Mouse (Mus musculus) forebrain, embryonic 13.5 days (tissue): ENCODE results near the gene Klhl4. TPM values are rescaled to one million over a fixed set of nuclear protein-coding genes. Genes with fewer than 3 reads are reported as not detected.

Source experiments
- ATAC-seq: fragments of 200-750 bp; cut with Nextera tagmentation; 2 replicates; pipeline ENCODE4 v1.8.0; 2017
- H3K27ac ChIP-seq: fragments of 300-500 bp; sonication (generic); 2 replicates; pipeline ENCODE4 v1.5.1; 2015; ENCODE audit warnings: inconsistent platforms, mild to moderate bottlenecking, moderate library complexity
- H3K27me3 ChIP-seq: fragments of 300-500 bp; sonication (generic); 2 replicates; pipeline ENCODE4 v1.6.1; 2015; ENCODE audit warnings: mild to moderate bottlenecking, inconsistent platforms
- H3K36me3 ChIP-seq: fragments of 300-500 bp; sonication (generic); 2 replicates; pipeline ENCODE4 v1.6.1; 2015; ENCODE audit warnings: mild to moderate bottlenecking, inconsistent platforms; ENCODE audit not compliant: poor library complexity, severe bottlenecking
- H3K4me1 ChIP-seq: fragments of 300-500 bp; sonication (generic); 2 replicates; pipeline ENCODE4 v1.6.1; 2015; ENCODE audit warnings: inconsistent platforms
- H3K4me2 ChIP-seq: fragments of 300-500 bp; sonication (generic); 2 replicates; pipeline ENCODE4 v1.6.1; 2015; ENCODE audit warnings: inconsistent platforms, mild to moderate bottlenecking, moderate library complexity
- H3K4me3 ChIP-seq: fragments of 300-500 bp; sonication (generic); 2 replicates; pipeline ENCODE4 v1.5.1; 2015; ENCODE audit warnings: mild to moderate bottlenecking, inconsistent platforms
- H3K9ac ChIP-seq: fragments of 300-500 bp; sonication (generic); 2 replicates; pipeline ENCODE4 v1.6.1; 2015; ENCODE audit warnings: mild to moderate bottlenecking, inconsistent platforms
- H3K9me3 ChIP-seq: fragments of 300-500 bp; sonication (generic); replicated peaks from 2 replicates; pipeline ENCODE4 v1.6.1; 2016; ENCODE audit warnings: inconsistent platforms
- WGBS: fragments of 180-500 bp; shearing (Covaris S2); methylation state at CpG from one replicate; pipeline ENCODE4 v1.1.7; 2015; 5-methylcytosine and 5-hydroxymethylcytosine counted together
- polyA plus RNA-seq: library from polyadenylated mRNA; unstranded; fragments of >200 nt; fragmentation: Nextera tagmentation; extraction: Ambion mirVana; gene quantifications from 2 replicates; pipeline ENCODE4 v1.2.1, GENCODE M21; 2015

The Klhl4 gene
- 2.4 and 3.2 TPM in 2 replicates for polyA plus RNA-seq

GRCm38 (mm10) chrX:114473782-114474731 is at the start of gene Klhl4:
Gene Klhl4, plus strand, starts transcription at chrX:114474333.
- H3K27me3 ChIP-seq, result no peaks in the 10 kb centered on the region
- peak; percentile 79 for ATAC-seq
- no peak within 1 kb of the TSS for H3K27ac ChIP-seq
- H3K9ac ChIP-seq, result no peak within 1 kb of the TSS
- H3K9me3 ChIP-seq, result no peaks in the 10 kb centered on the region
- peak within 1 kb of the TSS; percentile 30 for H3K4me3 ChIP-seq
- peak within 1 kb of the TSS; percentile 50 for H3K4me2 ChIP-seq
- WGBS, result 34% methylated on average over 14 of the region's 14 CpGs
- H3K36me3 ChIP-seq, result no peaks in the 10 kb centered on the region
- H3K4me1 ChIP-seq, result no peaks in the 10 kb centered on the region

DNA sequence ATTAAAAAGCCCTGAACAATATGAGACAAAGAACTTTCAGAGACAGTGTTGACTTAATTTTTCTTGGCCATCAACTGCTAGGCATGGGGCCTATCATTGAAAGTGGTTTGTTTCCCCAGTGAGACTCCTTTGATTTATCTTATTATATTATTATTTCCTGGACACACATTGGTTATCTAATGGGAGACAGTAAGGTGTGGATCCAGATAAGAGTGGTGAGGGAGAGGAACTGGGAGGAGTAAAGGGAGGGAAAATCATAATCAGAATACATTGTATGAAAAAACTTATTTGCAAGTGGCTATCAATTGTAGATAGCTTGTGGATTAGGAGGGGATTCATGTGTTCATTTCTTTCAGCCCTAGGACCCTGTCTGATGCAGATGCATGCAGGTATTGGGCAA is 10.0 kb downstream of the Klhl4 start:
- ATAC-seq, result no peak
- no peak overlapping the region for H3K9ac ChIP-seq
- no peaks in the 10 kb centered on the region for H3K27me3 ChIP-seq
- H3K4me1 ChIP-seq, result no peaks in the 10 kb centered on the region
- no peak overlapping the region for H3K27ac ChIP-seq
- no peak overlapping the region for H3K4me3 ChIP-seq
- no peaks in the 10 kb centered on the region for H3K9me3 ChIP-seq
- H3K36me3 ChIP-seq, result no peaks in the 10 kb centered on the region
- H3K4me2 ChIP-seq, result no peak overlapping the region

DNA sequence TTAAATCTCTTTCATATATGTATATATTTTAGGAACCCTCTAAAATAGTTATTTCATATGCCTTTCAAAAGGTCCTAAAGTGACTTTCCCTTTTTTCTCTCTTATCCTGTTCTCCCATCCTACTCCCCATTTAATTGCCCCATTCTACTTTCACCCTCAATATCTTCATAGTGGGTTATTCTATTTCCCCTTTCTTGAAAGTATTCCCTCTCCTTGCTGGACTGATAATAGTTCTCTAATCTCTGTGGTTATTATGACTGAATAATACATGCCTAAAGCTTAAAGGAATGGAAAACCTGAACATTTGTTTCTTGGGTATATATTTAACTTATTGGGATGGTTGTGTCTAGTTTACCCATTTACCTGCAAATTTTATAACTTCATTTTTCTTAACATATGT is 12.6 kb downstream of the Klhl4 start:
- H3K4me2 ChIP-seq, result no peak overlapping the region
- no peak overlapping the region for H3K9ac ChIP-seq
- no peaks in the 10 kb centered on the region for H3K4me1 ChIP-seq
- ATAC-seq, result no peak
- no peaks in the 10 kb centered on the region for H3K9me3 ChIP-seq
- no peak overlapping the region for H3K4me3 ChIP-seq
- no peak overlapping the region for H3K27ac ChIP-seq
- no peaks in the 10 kb centered on the region for H3K27me3 ChIP-seq
- H3K36me3 ChIP-seq, result no peaks in the 10 kb centered on the region

DNA sequence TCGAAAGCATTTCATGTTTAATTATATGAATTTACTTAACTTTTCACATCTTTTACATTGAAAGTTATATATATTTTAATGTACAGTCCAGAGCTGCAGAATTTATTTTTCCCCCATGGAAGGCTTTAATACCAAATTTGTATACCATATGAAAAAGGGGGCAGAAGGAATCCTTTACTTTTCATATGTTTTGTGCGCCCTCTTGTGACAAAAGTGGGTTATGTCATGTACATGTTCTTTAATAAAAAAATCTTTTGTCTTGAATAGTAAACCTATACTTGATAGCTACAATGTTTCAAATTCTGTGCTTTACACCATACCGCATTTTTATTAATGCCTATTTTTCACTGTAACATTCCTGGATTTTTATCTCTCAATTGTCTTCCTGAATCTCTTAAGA is 84.0 kb downstream of the Klhl4 start:
- 37% methylated on average over 3 of the region's 3 CpGs for WGBS
- H3K9me3 ChIP-seq, result no peaks in the 10 kb centered on the region
- H3K27ac ChIP-seq, result no peak overlapping the region
- H3K4me1 ChIP-seq, result no peaks in the 10 kb centered on the region
- H3K36me3 ChIP-seq, result no peaks in the 10 kb centered on the region
- no peak overlapping the region for H3K4me3 ChIP-seq
- no peak for ATAC-seq
- H3K9ac ChIP-seq, result no peak overlapping the region
- H3K27me3 ChIP-seq, result no peaks in the 10 kb centered on the region
- no peak overlapping the region for H3K4me2 ChIP-seq

GRCm38 (mm10) chrX:114582311-114582710 is 108.2 kb downstream of the Klhl4 start:
- Histone ChIP-seq H3K4me1 (no peaks in the 10 kb centered on the region), H3K4me2 (no peak overlapping the region), H3K36me3 (no peaks in the 10 kb centered on the region), H3K9me3 (no peaks in the 10 kb centered on the region), H3K27me3 (no peaks in the 10 kb centered on the region), H3K27ac (no peak overlapping the region), H3K4me3 (no peak overlapping the region), H3K9ac (no peak overlapping the region)
- ATAC-seq, result no peak
- WGBS, result 68% methylated on average over 1 of the region's 1 CpGs
